Mouse (Mus musculus) bone marrow macrophage, adult 2 months (primary cell): ENCODE data around the gene Sdk2. TPM values are rescaled to one million over a fixed set of nuclear protein-coding genes. Genes with fewer than 3 reads are reported as not detected.

Source experiments
- H3K27ac ChIP-seq: 2 replicates; pipeline ENCODE4 v1.5.1; 2012; ENCODE audit warnings: low read depth, low read length; ENCODE audit not compliant: insufficient read depth
- H3K4me1 ChIP-seq: 2 replicates; pipeline ENCODE4 v1.6.1; 2012; ENCODE audit warnings: low read length; ENCODE audit not compliant: control insufficient read depth, insufficient read depth
- H3K4me3 ChIP-seq: 2 replicates; pipeline ENCODE4 v1.5.1; 2012; ENCODE audit warnings: mild to moderate bottlenecking, low read length, moderate library complexity; ENCODE audit not compliant: insufficient read depth
- CTCF ChIP-seq: IDR thresholded peaks from 2 replicates; pipeline ENCODE4 v1.5.1; 2012; ENCODE audit warnings: low read depth, mild to moderate bottlenecking, low read length, moderate library complexity
- POLR2A ChIP-seq: IDR thresholded peaks from 2 replicates; pipeline ENCODE4 v1.6.1; 2012; ENCODE audit warnings: mild to moderate bottlenecking, low read depth, low read length, borderline replicate concordance
- polyA plus RNA-seq: library from polyadenylated mRNA; stranded (reverse); fragments of >200 nt; gene quantifications from 2 replicates; pipeline ENCODE4 v1.2.4, GENCODE M21; 2012; ENCODE audit not compliant: missing spikeins, insufficient read depth, insufficient read length

The Sdk2 gene
- polyA plus RNA-seq, 1 experiment = not detected

GRCm38 (mm10) chr11:113751484-113752084, 315.3 kb downstream of the Sdk2 start, which contains the start of gene Cdc42ep4:
Cdc42ep4 (minus strand) TSS chr11:113751881.
- H3K4me3 ChIP-seq = peak within 1 kb of the TSS; percentile 89
- TF ChIP-seq POLR2A (no peak), CTCF (no peak)
- H3K4me1 ChIP-seq = peaks cover 25% of the 10 kb centered on the region
- H3K27ac ChIP-seq = peak within 1 kb of the TSS; percentile 85

GRCm38 (mm10) chr11:113750571-113751483, 316.0 kb downstream of the Sdk2 start:
- TF ChIP-seq CTCF = peak; percentile 69
- TF ChIP-seq POLR2A = no peak
- Histone ChIP-seq H3K4me1 (peaks cover 29% of the 10 kb centered on the region), H3K4me3 (peak overlapping the region; percentile 89), H3K27ac (peak overlapping the region; percentile 69)

GRCm38 (mm10) chr11:113749749-113750351, 317.0 kb downstream of the Sdk2 start:
- TF ChIP-seq CTCF = no peak
- TF ChIP-seq POLR2A = no peak
- peak overlapping the region; percentile 89 for H3K4me3 ChIP-seq
- H3K4me1 ChIP-seq = peaks cover 31% of the 10 kb centered on the region
- no peak overlapping the region for H3K27ac ChIP-seq

GRCm38 (mm10) chr11:113748797-113749521, 317.9 kb downstream of the Sdk2 start:
- H3K4me3 ChIP-seq = peak overlapping the region; percentile 89
- TF ChIP-seq CTCF (no peak), POLR2A (no peak)
- peaks cover 31% of the 10 kb centered on the region for H3K4me1 ChIP-seq
- peak overlapping the region; percentile 34 for H3K27ac ChIP-seq

GRCm38 (mm10) chr11:113747725-113748380, 319.0 kb downstream of the Sdk2 start:
- Histone ChIP-seq H3K4me3 (peak overlapping the region; percentile 60), H3K27ac (peak overlapping the region; percentile 93)

GRCm38 (mm10) chr11:113747056-113747455, 319.8 kb downstream of the Sdk2 start:
- peaks cover 31% of the 10 kb centered on the region for H3K4me1 ChIP-seq
- H3K4me3 ChIP-seq = peak overlapping the region; percentile 60
- no peak for TF ChIP-seq POLR2A
- TF ChIP-seq CTCF = no peak
- H3K27ac ChIP-seq = peak overlapping the region; percentile 93

More at GRCm38 (mm10) chr11:113747725-113748380, 319.0 kb downstream of the Sdk2 start:
- peaks cover 31% of the 10 kb centered on the region for H3K4me1 ChIP-seq
- TF ChIP-seq POLR2A = no peak
- no peak for TF ChIP-seq CTCF

- no peak overlapping the region for H3K4me3 ChIP-seq
- no peak for TF ChIP-seq CTCF
- no peak for TF ChIP-seq POLR2A
- H3K4me1 ChIP-seq = peaks cover 31% of the 10 kb centered on the region
- no peak overlapping the region for H3K27ac ChIP-seq
Observed at GRCm38 (mm10) chr11:113745961-113746360, 320.9 kb downstream of the Sdk2 start.

GRCm38 (mm10) chr11:113742998-113743397, 323.8 kb downstream of the Sdk2 start:
- no peak for TF ChIP-seq POLR2A
- no peak for TF ChIP-seq CTCF
- Histone ChIP-seq H3K4me3 (no peak overlapping the region), H3K4me1 (peaks cover 29% of the 10 kb centered on the region), H3K27ac (no peak overlapping the region)

GRCm38 (mm10) chr11:113740100-113740499, 326.7 kb downstream of the Sdk2 start:
- TF ChIP-seq POLR2A (no peak), CTCF (no peak)
- Histone ChIP-seq H3K4me1 (peaks cover 37% of the 10 kb centered on the region), H3K27ac (no peak overlapping the region), H3K4me3 (no peak overlapping the region)
